Comparison of ENCODE assay signal across 8 mouse cellular contexts in genomic region chr14:118551061-118551724, GRCm38 (mm10).
DNase-seq lines count a peak whose midpoint lies in the region; ATAC-seq and TF ChIP-seq lines count a peak whose summit lies in the region.

No protein-coding gene starts in this region.

- TF ChIP-seq CTCF in left cerebral cortex, adult 2 months (IDR thresholded peaks at IDR 0.05), result no peak

- 9% methylated on average over 18 of the region's 18 CpGs for WGBS in forebrain, embryonic 14.5 days
- WGBS in liver, embryonic 11.5 days, result 25% methylated on average over 18 of the region's 18 CpGs
- 55% methylated on average over 18 of the region's 18 CpGs for WGBS in neural tube, embryonic 13.5 days

- peaks cover under 1% of the 10 kb centered on the region; the same call in 1 of the 2 replicates for H3K27me3 ChIP-seq in forebrain, embryonic 14.5 days (replicated peaks; ENCODE audit: control insufficient read depth, insufficient read depth, low read length)
- no peaks in the 10 kb centered on the region for H3K27me3 ChIP-seq in liver, embryonic 11.5 days (replicated peaks; ENCODE audit: control insufficient read depth, insufficient read depth, low read length)
- no peaks in the 10 kb centered on the region for H3K27me3 ChIP-seq in neural tube, embryonic 13.5 days

- no peaks in the 10 kb centered on the region for H3K36me3 ChIP-seq in forebrain, embryonic 14.5 days (ENCODE audit: control insufficient read depth, insufficient read depth, low read length)
- no peaks in the 10 kb centered on the region for H3K36me3 ChIP-seq in liver, embryonic 11.5 days (ENCODE audit: control insufficient read depth, insufficient read depth, low read length)
- H3K36me3 ChIP-seq in neural tube, embryonic 13.5 days, result no peaks in the 10 kb centered on the region

- H3K4me2 ChIP-seq in forebrain, embryonic 14.5 days (ENCODE audit: low read length), result peak overlapping the region; percentile 54
- H3K4me2 ChIP-seq in liver, embryonic 11.5 days, result peak overlapping the region; percentile 68
- peak overlapping the region; percentile 44 for H3K4me2 ChIP-seq in neural tube, embryonic 13.5 days

- peak overlapping the region; percentile 51; the same call in 1 of the 2 replicates for H3K9ac ChIP-seq in forebrain, embryonic 14.5 days (ENCODE audit: low read length)
- H3K9ac ChIP-seq in liver, embryonic 11.5 days (ENCODE audit: low read depth, low read length), result peak overlapping the region; percentile 44
- peak overlapping the region; percentile 31; the same call in 1 of the 2 replicates for H3K9ac ChIP-seq in neural tube, embryonic 13.5 days

- no peaks in the 10 kb centered on the region for H3K9me3 ChIP-seq in forebrain, embryonic 14.5 days (replicated peaks; ENCODE audit: control insufficient read depth, low read length)
- H3K9me3 ChIP-seq in liver, embryonic 11.5 days (ENCODE audit: control insufficient read depth, low read length), result no peaks in the 10 kb centered on the region
- H3K9me3 ChIP-seq in neural tube, embryonic 13.5 days, result no peaks in the 10 kb centered on the region

- no peak for ATAC-seq in forebrain, embryonic 14.5 days
- ATAC-seq in liver, embryonic 11.5 days (replicated peaks; ENCODE audit: low FRiP score), result peak; percentile 42
- ATAC-seq in neural tube, embryonic 13.5 days (ENCODE audit: low read depth), result no peak

- intact Hi-C loops in left cerebral cortex, adult 2 months (cut with DNase I), result no loop called here
- intact Hi-C loops in left cerebral cortex, postnatal 10 days (cut with DNase I), result no loop called here

- no peak overlapping the region for H3K27ac ChIP-seq in left cerebral cortex, adult 2 months
- no peak overlapping the region for H3K27ac ChIP-seq in forebrain, embryonic 14.5 days (ENCODE audit: low read depth, low read length)
- H3K27ac ChIP-seq in liver, embryonic 11.5 days (ENCODE audit: low read depth, low read length), result peak overlapping the region; percentile 54
- H3K27ac ChIP-seq in neural tube, embryonic 13.5 days (replicated peaks), result no peak overlapping the region

- H3K4me3 ChIP-seq in left cerebral cortex, adult 2 months, result peak overlapping the region; percentile 13
- peak overlapping the region; percentile 13 for H3K4me3 ChIP-seq in forebrain, embryonic 14.5 days (ENCODE audit: low read depth, low read length)
- H3K4me3 ChIP-seq in liver, embryonic 11.5 days (ENCODE audit: low read depth, low read length), result peak overlapping the region; percentile 36
- H3K4me3 ChIP-seq in neural tube, embryonic 13.5 days, result no peak overlapping the region

- no peak for DNase-seq in left cerebral cortex, adult 2 months (ENCODE audit: extremely low spot score in 1 of 2, low spot score in 2 of 2)
- DNase-seq in left cerebral cortex, postnatal 10 days (ENCODE audit: extremely low spot score in 1 of 2, low spot score in 2 of 2), result no peak
- peak; percentile 50 for DNase-seq in forebrain, embryonic 14.5 days (ENCODE audit: low spot score)
- no peak for DNase-seq in liver, embryonic 11.5 days (ENCODE audit: low spot score)
- DNase-seq in gastrocnemius, postnatal 25 days, result no peak
- no peak for DNase-seq in thymus, postnatal 4 days
- DNase-seq in adrenal gland, adult 2 months, result no peak

- peaks cover 18% of the 10 kb centered on the region for H3K4me1 ChIP-seq in forebrain, embryonic 14.5 days (ENCODE audit: control insufficient read depth, insufficient read depth, low read length)
- peaks cover 9% of the 10 kb centered on the region for H3K4me1 ChIP-seq in liver, embryonic 11.5 days (replicated peaks; ENCODE audit: control insufficient read depth, insufficient read depth, low read length)
- H3K4me1 ChIP-seq in neural tube, embryonic 13.5 days (replicated peaks), result peaks cover 13% of the 10 kb centered on the region
